Mouse (Mus musculus) midbrain, embryonic 12.5 days (tissue): ENCODE results near the gene Pimreg. TPM values are rescaled to one million over a fixed set of nuclear protein-coding genes. Genes with fewer than 3 reads are reported as not detected.
A peak's percentile ranks its signal among the peaks of the same experiment; 100 is the strongest.

Experiments used
- ATAC-seq: fragments of 200-750 bp; cut with Nextera tagmentation; 2 replicates; pipeline ENCODE4 v1.8.0; 2017; ENCODE audit warnings: low read depth, moderate TSS enrichment, moderate library complexity; ENCODE audit not compliant: low FRiP score
- H3K27ac ChIP-seq: fragments of 300-500 bp; sonication (generic); replicated peaks from 2 replicates; pipeline ENCODE4 v1.5.1; 2016; ENCODE audit warnings: mild to moderate bottlenecking
- H3K27me3 ChIP-seq: fragments of 300-500 bp; sonication (generic); 2 replicates; pipeline ENCODE4 v1.6.1; 2016; ENCODE audit warnings: mild to moderate bottlenecking
- H3K36me3 ChIP-seq: fragments of 300-500 bp; sonication (generic); 2 replicates; pipeline ENCODE4 v1.6.1; 2016
- H3K4me1 ChIP-seq: fragments of 300-500 bp; sonication (generic); 2 replicates; pipeline ENCODE4 v1.6.1; 2016
- H3K4me2 ChIP-seq: fragments of 300-500 bp; sonication (generic); replicated peaks from 2 replicates; pipeline ENCODE4 v1.6.1; 2016; ENCODE audit warnings: mild to moderate bottlenecking, moderate library complexity
- H3K4me3 ChIP-seq: fragments of 300-500 bp; sonication (generic); 2 replicates; pipeline ENCODE4 v1.5.1; 2016; ENCODE audit warnings: mild to moderate bottlenecking
- H3K9ac ChIP-seq: fragments of 300-500 bp; sonication (generic); replicated peaks from 2 replicates; pipeline ENCODE4 v1.6.1; 2016; ENCODE audit warnings: mild to moderate bottlenecking, moderate library complexity
- H3K9me3 ChIP-seq: fragments of 300-500 bp; sonication (generic); 2 replicates; pipeline ENCODE4 v1.6.1; 2016; ENCODE audit warnings: mild to moderate bottlenecking
- WGBS: fragments of 180-500 bp; shearing (Covaris S2); methylation state at CpG from one replicate; pipeline ENCODE4 v1.1.7; 2016; 5-methylcytosine and 5-hydroxymethylcytosine counted together
- polyA plus RNA-seq: library from polyadenylated mRNA; unstranded; fragments of >200 nt; fragmentation: Nextera tagmentation; extraction: Ambion mirVana; gene quantifications from 2 replicates; pipeline ENCODE4 v1.2.1, GENCODE M21; 2016

Gene Pimreg
- 158 and 166 TPM in 2 replicates for polyA plus RNA-seq

DNA sequence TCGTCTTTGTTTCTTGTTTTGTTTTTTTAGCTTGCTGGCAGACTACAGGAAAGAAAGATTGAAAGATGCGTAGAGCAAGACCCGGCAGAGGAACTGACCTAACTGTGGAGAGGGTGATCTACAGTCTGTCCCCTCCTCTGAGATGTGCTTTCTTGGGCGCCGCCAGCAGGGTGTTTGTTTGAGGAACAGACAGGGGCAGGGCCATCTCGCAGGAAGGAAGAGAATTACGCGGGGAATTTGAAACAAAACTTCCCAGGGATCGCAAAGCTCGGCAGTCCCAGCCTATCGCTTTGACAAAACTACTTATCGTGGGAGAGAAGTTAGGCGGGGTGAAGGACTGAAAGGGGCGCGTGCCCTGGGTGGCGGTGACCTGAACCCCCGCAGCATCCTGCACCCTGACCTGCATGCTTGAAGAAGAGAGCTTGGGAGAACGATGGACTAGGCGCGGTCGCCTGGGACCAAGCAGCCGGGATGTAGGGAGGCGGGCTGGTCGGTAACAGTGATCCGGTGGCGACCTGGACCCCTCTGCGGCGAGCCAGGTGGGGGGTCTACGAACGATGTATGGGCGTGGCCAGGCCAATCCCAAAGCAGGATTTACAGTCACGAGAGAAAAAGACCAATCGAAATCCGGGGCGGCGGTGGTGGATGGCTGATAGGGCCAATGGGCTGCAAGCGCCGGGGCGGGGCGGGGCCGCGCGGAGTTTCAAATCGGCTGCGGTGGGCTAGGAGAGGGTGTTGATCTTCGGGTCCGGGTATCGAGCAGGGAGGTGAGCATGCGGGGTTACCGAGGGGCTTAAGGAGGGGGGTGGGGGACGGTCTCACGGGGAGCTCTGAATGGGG lies at the start of gene Pimreg:
Gene Pimreg, plus strand, starts transcription at position 265 of the 840 bp plus-strand sequence.
- ATAC-seq: peak; percentile 93
- peak within 1 kb of the TSS; percentile 82 for H3K27ac ChIP-seq
- H3K9ac ChIP-seq: peak within 1 kb of the TSS; percentile 72
- peaks cover 31% of the 10 kb centered on the region for H3K36me3 ChIP-seq
- H3K9me3 ChIP-seq: no peaks in the 10 kb centered on the region
- no peaks in the 10 kb centered on the region for H3K27me3 ChIP-seq
- H3K4me1 ChIP-seq: peaks cover 54% of the 10 kb centered on the region
- H3K4me2 ChIP-seq: peak within 1 kb of the TSS; percentile 79
- under 1% methylated on average over 52 of the region's 52 CpGs for WGBS
- peak within 1 kb of the TSS; percentile 69 for H3K4me3 ChIP-seq

GRCm38 (mm10) chr11:71992438-71992837 lies 49.4 kb upstream of the Pimreg start:
- no peak for ATAC-seq
- Histone ChIP-seq H3K27ac (no peak overlapping the region), H3K4me2 (no peak overlapping the region), H3K36me3 (no peaks in the 10 kb centered on the region), H3K9ac (no peak overlapping the region), H3K4me3 (no peak overlapping the region), H3K27me3 (no peaks in the 10 kb centered on the region), H3K4me1 (peaks cover 15% of the 10 kb centered on the region), H3K9me3 (no peaks in the 10 kb centered on the region)
- 89% methylated on average over 12 of the region's 12 CpGs for WGBS

DNA sequence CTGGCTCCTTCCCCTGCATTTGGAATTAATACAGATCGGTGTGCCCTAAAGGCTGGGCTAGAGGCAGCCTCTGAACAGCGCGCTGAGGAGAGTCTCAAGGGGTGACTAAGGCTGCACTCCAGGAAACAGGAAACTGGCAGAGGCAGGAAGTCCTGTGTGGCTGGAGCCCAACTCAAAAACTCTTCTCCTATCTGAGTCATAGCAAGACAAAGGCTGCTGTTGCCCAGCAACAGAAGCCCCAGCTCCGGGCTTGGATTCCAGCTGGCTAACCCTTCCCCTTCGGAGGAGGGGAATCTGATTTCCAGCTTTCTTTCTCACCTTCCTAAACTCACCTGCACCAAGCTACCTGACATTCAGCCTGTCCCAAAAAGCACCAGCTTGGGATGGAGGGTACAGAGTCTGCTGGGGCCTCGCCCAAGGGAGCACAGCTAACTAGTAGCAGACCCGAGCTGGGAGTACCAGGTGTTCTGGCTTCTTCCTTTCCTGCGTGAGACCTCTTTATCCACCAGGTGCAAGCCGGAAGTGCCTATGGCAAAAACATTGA lies 45.8 kb upstream of the Pimreg start:
- Histone ChIP-seq H3K9ac (no peak overlapping the region), H3K4me2 (peak overlapping the region; percentile 34), H3K4me1 (peaks cover 15% of the 10 kb centered on the region), H3K27me3 (no peaks in the 10 kb centered on the region), H3K36me3 (no peaks in the 10 kb centered on the region), H3K4me3 (no peak overlapping the region), H3K27ac (0 out of 2 replicates have a peak overlapping the region, but pooled peaks have one; percentile 10), H3K9me3 (no peaks in the 10 kb centered on the region)
- WGBS: 22% methylated on average over 9 of the region's 9 CpGs
- peak; percentile 68 for ATAC-seq

- H3K9ac ChIP-seq: no peak overlapping the region
- H3K4me3 ChIP-seq: no peak overlapping the region
- H3K36me3 ChIP-seq: no peaks in the 10 kb centered on the region
- no peaks in the 10 kb centered on the region for H3K9me3 ChIP-seq
- no peak overlapping the region for H3K27ac ChIP-seq
- H3K4me1 ChIP-seq: peaks cover 15% of the 10 kb centered on the region
- H3K4me2 ChIP-seq: peak overlapping the region; percentile 27
- WGBS: 24% methylated on average over 11 of the region's 11 CpGs
- H3K27me3 ChIP-seq: no peaks in the 10 kb centered on the region
- ATAC-seq: no peak
Measured at GRCm38 (mm10) chr11:71996805-71997204, 45.0 kb upstream of the Pimreg start.

DNA sequence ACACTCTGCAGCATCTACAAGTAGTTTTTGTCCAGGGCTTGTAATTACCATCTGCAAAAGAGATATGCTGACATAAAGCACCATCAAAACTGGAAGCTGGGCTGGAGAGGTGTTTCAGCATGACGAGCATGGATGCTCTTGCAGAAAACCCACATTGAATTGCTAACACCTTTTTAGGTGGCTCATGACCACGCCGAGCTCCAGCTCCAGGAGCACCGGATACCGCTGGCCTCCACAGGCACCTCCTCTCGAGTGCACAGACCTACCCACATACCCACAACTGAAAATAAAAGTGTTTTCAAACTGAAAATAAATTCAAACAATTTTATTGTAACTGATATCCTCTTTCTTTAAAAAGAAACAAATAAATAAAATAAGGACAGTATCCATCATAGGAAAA lies 41.6 kb upstream of the Pimreg start:
- Histone ChIP-seq H3K27me3 (0 out of 2 replicates have a peak, but pooled peaks cover 4% of the 10 kb centered on the region), H3K4me1 (peaks cover 15% of the 10 kb centered on the region), H3K36me3 (no peaks in the 10 kb centered on the region), H3K27ac (no peak overlapping the region), H3K4me2 (no peak overlapping the region), H3K4me3 (no peak overlapping the region), H3K9me3 (no peaks in the 10 kb centered on the region), H3K9ac (no peak overlapping the region)
- ATAC-seq: no peak
- 87% methylated on average over 6 of the region's 6 CpGs for WGBS

DNA sequence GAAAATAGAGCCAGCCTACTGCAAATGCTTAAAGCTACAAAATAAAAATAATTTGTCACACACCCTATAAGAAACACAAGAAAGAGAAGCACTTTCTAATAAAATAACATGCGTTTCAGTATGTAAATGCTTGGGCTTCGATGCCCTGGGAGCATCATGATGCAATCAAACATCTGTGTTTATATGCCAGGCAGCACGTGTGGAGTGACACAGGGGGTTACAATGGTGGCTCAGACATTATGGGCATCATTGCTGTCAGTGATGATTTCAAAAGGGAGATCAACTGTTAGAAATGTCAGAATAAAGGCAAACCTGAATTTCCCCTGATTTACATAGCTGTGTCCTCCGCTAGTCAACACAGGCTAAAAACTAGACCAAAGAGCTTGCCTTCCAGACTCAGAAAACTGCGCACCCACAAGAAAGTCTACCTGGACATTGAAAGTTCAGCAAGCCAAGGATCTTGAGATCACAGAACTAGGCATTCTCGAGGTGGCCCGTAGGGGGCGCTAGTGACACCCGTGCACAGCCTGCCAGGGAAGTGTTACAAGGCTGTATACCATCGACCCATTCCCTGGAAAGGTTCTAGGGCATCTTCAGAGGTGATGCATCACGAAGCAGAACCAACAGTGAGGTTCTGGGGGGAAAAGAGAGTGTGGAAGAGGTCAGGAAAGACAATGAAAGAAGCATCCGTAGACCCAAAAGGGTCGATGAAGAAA lies 39.5 kb upstream of the Pimreg start:
- Histone ChIP-seq H3K4me2 (no peak overlapping the region), H3K27me3 (0 out of 2 replicates have a peak, but pooled peaks cover 4% of the 10 kb centered on the region), H3K27ac (no peak overlapping the region), H3K9ac (no peak overlapping the region), H3K4me3 (no peak overlapping the region), H3K36me3 (no peaks in the 10 kb centered on the region), H3K4me1 (no peaks in the 10 kb centered on the region), H3K9me3 (no peaks in the 10 kb centered on the region)
- no peak for ATAC-seq
- 48% methylated on average over 13 of the region's 13 CpGs for WGBS

GRCm38 (mm10) chr11:72003171-72003570 lies 38.7 kb upstream of the Pimreg start:
- 68% methylated on average over 9 of the region's 9 CpGs for WGBS

DNA sequence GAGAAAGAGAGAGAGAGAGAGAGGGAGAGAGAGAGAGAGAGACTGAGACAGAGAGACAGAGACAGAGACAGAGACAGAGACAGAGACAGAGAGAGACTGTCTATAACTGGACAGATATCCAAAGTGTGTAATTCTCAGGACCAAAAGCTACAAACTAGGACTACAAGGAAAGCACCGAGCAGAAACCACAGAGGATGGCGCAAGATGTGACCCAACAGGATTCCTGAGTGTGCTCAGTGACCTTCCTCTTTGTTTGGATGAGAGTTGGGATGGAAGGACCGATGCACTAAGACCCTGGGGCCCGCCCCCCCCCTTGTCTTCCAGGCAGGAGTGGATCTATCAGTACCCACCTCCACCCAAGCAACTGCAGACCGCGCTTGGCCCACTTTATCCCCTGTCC lies 36.3 kb upstream of the Pimreg start:
- no peak for ATAC-seq
- Histone ChIP-seq H3K4me2 (no peak overlapping the region), H3K4me3 (no peak overlapping the region), H3K27ac (no peak overlapping the region), H3K9ac (no peak overlapping the region), H3K9me3 (no peaks in the 10 kb centered on the region), H3K4me1 (peaks cover 4% of the 10 kb centered on the region), H3K36me3 (no peaks in the 10 kb centered on the region), H3K27me3 (peaks cover 4% of the 10 kb centered on the region; the same call in 1 of the 2 replicates)
- WGBS: 89% methylated on average over 6 of the region's 6 CpGs

More at GRCm38 (mm10) chr11:72003171-72003570, 38.7 kb upstream of the Pimreg start:
- H3K27ac ChIP-seq: no peak overlapping the region
- H3K4me3 ChIP-seq: no peak overlapping the region
- H3K4me2 ChIP-seq: no peak overlapping the region
- H3K9ac ChIP-seq: no peak overlapping the region
- ATAC-seq: no peak
- no peaks in the 10 kb centered on the region for H3K9me3 ChIP-seq
- peaks cover 4% of the 10 kb centered on the region; the same call in 1 of the 2 replicates for H3K27me3 ChIP-seq
- no peaks in the 10 kb centered on the region for H3K36me3 ChIP-seq
- H3K4me1 ChIP-seq: no peaks in the 10 kb centered on the region

GRCm38 (mm10) chr11:72010367-72010766 lies 31.5 kb upstream of the Pimreg start:
- WGBS: 65% methylated on average over 5 of the region's 5 CpGs
- Histone ChIP-seq H3K36me3 (no peaks in the 10 kb centered on the region), H3K9me3 (no peaks in the 10 kb centered on the region), H3K4me1 (peaks cover 28% of the 10 kb centered on the region), H3K27ac (peak overlapping the region; percentile 74; the same call in 1 of the 2 replicates), H3K27me3 (peaks cover 15% of the 10 kb centered on the region), H3K4me2 (no peak overlapping the region), H3K4me3 (no peak overlapping the region), H3K9ac (no peak overlapping the region)
- ATAC-seq: no peak

DNA sequence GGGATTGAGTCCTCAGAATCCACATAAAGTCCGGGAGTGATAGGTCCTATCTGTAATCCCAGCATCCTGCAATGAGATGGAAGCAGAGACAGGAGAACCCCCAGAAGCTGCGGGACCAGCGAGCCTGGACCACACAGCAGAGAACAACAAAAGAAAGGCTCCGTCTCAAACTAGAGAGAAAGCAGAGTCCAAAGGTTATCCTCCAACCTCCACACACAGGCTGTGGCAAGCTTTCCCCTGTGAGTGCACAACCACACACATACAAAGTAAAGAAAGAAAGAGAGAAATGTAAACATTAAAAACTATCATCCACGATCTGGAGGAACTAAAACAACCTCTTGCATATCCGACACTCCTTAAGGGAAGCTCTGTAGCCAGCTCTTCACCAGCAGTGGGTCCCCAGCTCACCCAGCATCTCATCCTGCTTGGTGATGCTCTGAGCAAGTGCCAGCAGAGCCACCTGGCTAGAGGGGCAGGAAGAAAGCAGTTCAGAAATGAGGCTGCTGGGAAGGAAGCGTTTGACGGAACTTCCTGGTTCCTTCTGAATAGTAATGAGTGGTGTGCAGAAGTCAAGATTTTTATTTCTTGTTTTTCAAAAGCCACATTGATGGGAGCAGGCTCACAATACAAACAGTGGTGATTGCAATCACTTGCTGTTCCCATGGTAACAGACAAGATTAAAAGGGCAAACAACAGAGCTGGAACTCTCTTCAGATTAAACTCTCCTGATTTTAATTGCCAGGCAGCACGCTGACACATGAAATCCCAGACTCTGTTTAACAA lies 30.7 kb upstream of the Pimreg start:
- Histone ChIP-seq H3K27me3 (peaks cover 15% of the 10 kb centered on the region), H3K27ac (peak overlapping the region; percentile 74), H3K9ac (no peak overlapping the region), H3K36me3 (no peaks in the 10 kb centered on the region), H3K4me1 (peaks cover 28% of the 10 kb centered on the region), H3K9me3 (no peaks in the 10 kb centered on the region), H3K4me3 (no peak overlapping the region), H3K4me2 (peak overlapping the region; percentile 21; the same call in 1 of the 2 replicates)
- ATAC-seq: no peak
- 39% methylated on average over 9 of the region's 9 CpGs for WGBS

GRCm38 (mm10) chr11:72011955-72012354 lies 29.9 kb upstream of the Pimreg start:
- H3K36me3 ChIP-seq: no peaks in the 10 kb centered on the region
- peaks cover 15% of the 10 kb centered on the region for H3K27me3 ChIP-seq
- H3K9me3 ChIP-seq: no peaks in the 10 kb centered on the region
- H3K27ac ChIP-seq: peak overlapping the region; percentile 74
- WGBS: 83% methylated on average over 1 of the region's 1 CpGs
- no peak overlapping the region for H3K9ac ChIP-seq
- ATAC-seq: no peak
- peak overlapping the region; percentile 21; the same call in 1 of the 2 replicates for H3K4me2 ChIP-seq
- H3K4me1 ChIP-seq: peaks cover 28% of the 10 kb centered on the region
- no peak overlapping the region for H3K4me3 ChIP-seq
